Mouse (Mus musculus): ENCODE measurements around the gene Rgs5. TPM values are rescaled to one million over a fixed set of nuclear protein-coding genes. Genes with fewer than 3 reads are reported as not detected.

Gene Rgs5
- polyA plus RNA-seq, 1 experiment: 0.45 TPM

- no peak overlapping the region for H3K4me3 ChIP-seq (ENCODE audit: low read depth, low read length)
- H3K36me3 ChIP-seq (ENCODE audit: control insufficient read depth, insufficient read depth, low read length, poor library complexity, severe bottlenecking): no peaks in the 10 kb centered on the region
- H3K27me3 ChIP-seq (ENCODE audit: control insufficient read depth, insufficient read depth, low read length, poor library complexity, severe bottlenecking): no peaks in the 10 kb centered on the region
- no peaks in the 10 kb centered on the region for H3K9me3 ChIP-seq (replicated peaks; ENCODE audit: control insufficient read depth, insufficient read depth, low read length, poor library complexity, severe bottlenecking)
- no peak overlapping the region for H3K27ac ChIP-seq (ENCODE audit: insufficient read depth, low read length)
- no peak for TF ChIP-seq EP300 (IDR thresholded peaks at IDR 0.05; ENCODE audit: insufficient read depth, low read depth, low read length)
- TF ChIP-seq CTCF (IDR thresholded peaks at IDR 0.05; ENCODE audit: low read depth, low read length): no peak
- no peak for TF ChIP-seq POLR2A (IDR thresholded peaks at IDR 0.05; ENCODE audit: insufficient read depth, low read length)
- H3K4me1 ChIP-seq (ENCODE audit: control insufficient read depth, insufficient read depth, low read length): no peaks in the 10 kb centered on the region
- H3K9ac ChIP-seq (ENCODE audit: low read depth, poor library complexity, severe bottlenecking): no peak overlapping the region
Observed at GRCm38 (mm10) chr1:169680455-169681208, 25.3 kb downstream of the Rgs5 start.

GRCm38 (mm10) chr1:169682775-169683497 is 27.6 kb downstream of the Rgs5 start:
- Histone ChIP-seq H3K27me3 (ENCODE audit: control insufficient read depth, insufficient read depth, low read length, poor library complexity, severe bottlenecking) (no peaks in the 10 kb centered on the region), H3K4me3 (ENCODE audit: low read depth, low read length) (no peak overlapping the region), H3K4me1 (ENCODE audit: control insufficient read depth, insufficient read depth, low read length) (no peaks in the 10 kb centered on the region), H3K9ac (ENCODE audit: low read depth, poor library complexity, severe bottlenecking) (no peak overlapping the region), H3K36me3 (ENCODE audit: control insufficient read depth, insufficient read depth, low read length, poor library complexity, severe bottlenecking) (no peaks in the 10 kb centered on the region), H3K27ac (ENCODE audit: insufficient read depth, low read length) (no peak overlapping the region), H3K9me3 (replicated peaks; ENCODE audit: control insufficient read depth, insufficient read depth, low read length, poor library complexity, severe bottlenecking) (no peaks in the 10 kb centered on the region)
- TF ChIP-seq EP300 (IDR thresholded peaks at IDR 0.05; ENCODE audit: insufficient read depth, low read depth, low read length): no peak
- no peak for TF ChIP-seq POLR2A (IDR thresholded peaks at IDR 0.05; ENCODE audit: insufficient read depth, low read length)
- no peak for TF ChIP-seq CTCF (IDR thresholded peaks at IDR 0.05; ENCODE audit: low read depth, low read length)

- Histone ChIP-seq H3K9ac (ENCODE audit: low read depth, poor library complexity, severe bottlenecking) (no peak overlapping the region), H3K36me3 (ENCODE audit: control insufficient read depth, insufficient read depth, low read length, poor library complexity, severe bottlenecking) (no peaks in the 10 kb centered on the region), H3K9me3 (replicated peaks; ENCODE audit: control insufficient read depth, insufficient read depth, low read length, poor library complexity, severe bottlenecking) (no peaks in the 10 kb centered on the region), H3K27ac (ENCODE audit: insufficient read depth, low read length) (no peak overlapping the region), H3K27me3 (ENCODE audit: control insufficient read depth, insufficient read depth, low read length, poor library complexity, severe bottlenecking) (no peaks in the 10 kb centered on the region), H3K4me1 (ENCODE audit: control insufficient read depth, insufficient read depth, low read length) (no peaks in the 10 kb centered on the region), H3K4me3 (ENCODE audit: low read depth, low read length) (no peak overlapping the region)
- TF ChIP-seq EP300 (IDR thresholded peaks at IDR 0.05; ENCODE audit: insufficient read depth, low read depth, low read length) (no peak), POLR2A (IDR thresholded peaks at IDR 0.05; ENCODE audit: insufficient read depth, low read length) (no peak), CTCF (IDR thresholded peaks at IDR 0.05; ENCODE audit: low read depth, low read length) (no peak)
Observed at GRCm38 (mm10) chr1:169685257-169685656, 30.0 kb downstream of the Rgs5 start.

- Histone ChIP-seq H3K4me1 (ENCODE audit: control insufficient read depth, insufficient read depth, low read length) (no peaks in the 10 kb centered on the region), H3K9me3 (replicated peaks; ENCODE audit: control insufficient read depth, insufficient read depth, low read length, poor library complexity, severe bottlenecking) (no peaks in the 10 kb centered on the region), H3K9ac (ENCODE audit: low read depth, poor library complexity, severe bottlenecking) (no peak overlapping the region), H3K36me3 (ENCODE audit: control insufficient read depth, insufficient read depth, low read length, poor library complexity, severe bottlenecking) (no peaks in the 10 kb centered on the region), H3K27ac (ENCODE audit: insufficient read depth, low read length) (no peak overlapping the region), H3K27me3 (ENCODE audit: control insufficient read depth, insufficient read depth, low read length, poor library complexity, severe bottlenecking) (no peaks in the 10 kb centered on the region), H3K4me3 (ENCODE audit: low read depth, low read length) (no peak overlapping the region)
- no peak for TF ChIP-seq EP300 (IDR thresholded peaks at IDR 0.05; ENCODE audit: insufficient read depth, low read depth, low read length)
- no peak for TF ChIP-seq CTCF (IDR thresholded peaks at IDR 0.05; ENCODE audit: low read depth, low read length)
- no peak for TF ChIP-seq POLR2A (IDR thresholded peaks at IDR 0.05; ENCODE audit: insufficient read depth, low read length)
Observed at GRCm38 (mm10) chr1:169693040-169693439, 37.7 kb downstream of the Rgs5 start.

- Histone ChIP-seq H3K36me3 (ENCODE audit: control insufficient read depth, insufficient read depth, low read length, poor library complexity, severe bottlenecking) (no peaks in the 10 kb centered on the region), H3K9me3 (replicated peaks; ENCODE audit: control insufficient read depth, insufficient read depth, low read length, poor library complexity, severe bottlenecking) (no peaks in the 10 kb centered on the region), H3K27me3 (ENCODE audit: control insufficient read depth, insufficient read depth, low read length, poor library complexity, severe bottlenecking) (no peaks in the 10 kb centered on the region), H3K9ac (ENCODE audit: low read depth, poor library complexity, severe bottlenecking) (no peak overlapping the region), H3K27ac (ENCODE audit: insufficient read depth, low read length) (no peak overlapping the region), H3K4me1 (ENCODE audit: control insufficient read depth, insufficient read depth, low read length) (no peaks in the 10 kb centered on the region), H3K4me3 (ENCODE audit: low read depth, low read length) (no peak overlapping the region)
- no peak for TF ChIP-seq EP300 (IDR thresholded peaks at IDR 0.05; ENCODE audit: insufficient read depth, low read depth, low read length)
- TF ChIP-seq CTCF (IDR thresholded peaks at IDR 0.05; ENCODE audit: low read depth, low read length): no peak
- no peak for TF ChIP-seq POLR2A (IDR thresholded peaks at IDR 0.05; ENCODE audit: insufficient read depth, low read length)
Observed at GRCm38 (mm10) chr1:169693537-169693936, 38.2 kb downstream of the Rgs5 start.

GRCm38 (mm10) chr1:169695356-169695755 is 40.1 kb downstream of the Rgs5 start:
- no peak overlapping the region for H3K4me3 ChIP-seq (ENCODE audit: low read depth, low read length)
- no peak overlapping the region for H3K27ac ChIP-seq (ENCODE audit: insufficient read depth, low read length)
- no peaks in the 10 kb centered on the region for H3K36me3 ChIP-seq (ENCODE audit: control insufficient read depth, insufficient read depth, low read length, poor library complexity, severe bottlenecking)
- H3K9me3 ChIP-seq (replicated peaks; ENCODE audit: control insufficient read depth, insufficient read depth, low read length, poor library complexity, severe bottlenecking): no peaks in the 10 kb centered on the region
- H3K27me3 ChIP-seq (ENCODE audit: control insufficient read depth, insufficient read depth, low read length, poor library complexity, severe bottlenecking): no peaks in the 10 kb centered on the region
- no peaks in the 10 kb centered on the region for H3K4me1 ChIP-seq (ENCODE audit: control insufficient read depth, insufficient read depth, low read length)
- no peak overlapping the region for H3K9ac ChIP-seq (ENCODE audit: low read depth, poor library complexity, severe bottlenecking)
- TF ChIP-seq EP300 (IDR thresholded peaks at IDR 0.05; ENCODE audit: insufficient read depth, low read depth, low read length) (no peak), CTCF (IDR thresholded peaks at IDR 0.05; ENCODE audit: low read depth, low read length) (no peak), POLR2A (IDR thresholded peaks at IDR 0.05; ENCODE audit: insufficient read depth, low read length) (no peak)

Data from ES-Bruce4 (cell line).